Mouse (Mus musculus): ENCODE measurements at regions not wholly inside any gene's neighbourhood (a gene's known extent, or its start where the extent isn't known, plus 50 kb on each side); places are given as distances from the start of the nearest gene placed in this dataset.

DNA sequence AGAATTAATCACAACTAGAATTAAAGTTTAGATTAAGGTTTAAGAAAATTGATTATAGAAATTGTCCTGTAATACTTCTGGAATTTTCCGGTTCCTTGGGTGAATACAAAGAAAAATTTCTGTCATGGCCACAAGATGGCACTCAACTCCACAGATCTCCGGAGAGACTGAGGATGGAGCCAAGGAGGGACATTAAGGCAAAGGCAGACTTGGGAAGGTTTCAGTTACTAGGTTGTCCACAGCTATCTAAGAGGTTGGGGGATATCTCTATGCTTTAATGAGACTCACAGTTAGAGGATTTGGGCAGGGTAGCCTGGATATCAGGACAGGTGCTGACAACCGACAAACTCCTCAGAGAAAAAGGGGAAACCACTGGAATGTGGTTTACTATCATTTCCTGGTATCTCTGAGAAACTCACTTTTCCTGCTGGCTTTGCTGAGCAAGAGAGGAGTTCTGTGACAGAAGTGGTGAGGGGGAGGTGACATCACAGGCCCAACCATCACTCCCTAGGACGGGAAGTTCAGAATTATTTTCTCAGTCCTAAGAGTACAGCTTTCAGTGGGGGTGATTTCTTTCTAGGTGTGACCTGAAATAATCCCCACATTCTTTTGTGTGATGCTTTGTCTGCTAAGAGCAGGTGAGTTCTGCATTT lies 56.0 kb upstream of the 2210010C04Rik start:
- TF ChIP-seq CTCF (IDR thresholded peaks at IDR 0.05; ENCODE audit: low read depth) (peak; percentile 47), EP300 (IDR thresholded peaks at IDR 0.05; ENCODE audit: low read depth) (no peak)

All from liver, embryonic 14.5 days (tissue).